Mouse (Mus musculus): Measurements from ENCODE around the gene Dnttip1.

GRCm38 (mm10) chr2:164734839-164735238, 10.9 kb upstream of the Dnttip1 start:
- TF ChIP-seq CTCF (IDR thresholded peaks at IDR 0.05; ENCODE audit: borderline replicate concordance, extremely low read depth, insufficient read depth, insufficient read length) (no peak), POLR2A (IDR thresholded peaks at IDR 0.05; ENCODE audit: borderline replicate concordance, extremely low read depth, insufficient read depth, insufficient read length, poor library complexity, severe bottlenecking) (no peak)

Measured in brain, embryonic 14.5 days (tissue).